Mouse (Mus musculus) spleen, adult 2 months (tissue): ENCODE data around the gene Phc2.

Experiments used
- CTCF ChIP-seq: fragments of 200-500 bp; IDR thresholded peaks from 2 replicates; pipeline ENCODE4 v1.5.1; 2011; ENCODE audit warnings: mild to moderate bottlenecking, inconsistent platforms; ENCODE audit not compliant: insufficient read depth, insufficient read length, insufficient replicate concordance; ENCODE audit errors: extremely low read depth
- POLR2A ChIP-seq: fragments of 200-500 bp; IDR thresholded peaks from 2 replicates; pipeline ENCODE4 v1.6.1; 2011; ENCODE audit warnings: low read depth, low read length, inconsistent platforms

- TF ChIP-seq CTCF (no peak), POLR2A (no peak)
Measured at GRCm38 (mm10) chr4:128716731-128717130, 62.2 kb downstream of the Phc2 start.
